Mouse (Mus musculus) megakaryocyte, embryonic 14.5 days (primary cell): ENCODE measurements around the gene Gal3st1.

Source experiments
- FLI1 ChIP-seq: IDR thresholded peaks from 2 replicates; pipeline ENCODE4 v1.6.1; 2012; ENCODE audit warnings: low read length, inconsistent platforms, mixed read lengths
- GATA1 ChIP-seq: IDR thresholded peaks from 3 replicates; pipeline ENCODE4 v1.6.1; 2012; ENCODE audit warnings: mixed read lengths, low read length, inconsistent platforms, borderline replicate concordance

DNA sequence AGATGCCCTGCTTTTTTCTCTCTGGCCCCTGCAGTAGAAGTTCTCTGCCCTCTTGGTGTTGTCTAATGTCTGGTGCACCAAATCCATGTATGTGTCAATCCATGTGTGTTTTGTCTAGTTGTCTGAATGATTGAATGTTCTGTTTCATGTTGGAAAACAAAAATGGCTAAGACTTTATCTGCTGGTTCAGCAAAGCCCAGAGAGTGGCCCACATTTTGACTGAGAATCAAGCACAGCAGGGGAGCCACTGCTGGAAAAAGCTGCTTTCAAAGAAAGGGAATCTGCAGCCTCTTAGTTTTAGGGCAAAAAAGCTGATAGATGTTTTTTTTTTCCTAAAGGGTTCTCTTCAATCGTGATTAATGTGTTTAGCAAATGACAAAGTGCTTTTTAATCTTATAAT lies 37.0 kb upstream of the Gal3st1 start:
- TF ChIP-seq GATA1 (no peak), FLI1 (no peak)
